Mouse (Mus musculus) kidney, postnatal 36 days (tissue): Measurements from ENCODE around the gene Smtn.

Source experiments
- DNase-seq, 2 experiments: peaks; one replicate each; pipeline ENCODE4 v3.0.0; 2021 to 2022; ENCODE audit warnings: mixed read lengths in 2 of 2

The Smtn gene

DNA sequence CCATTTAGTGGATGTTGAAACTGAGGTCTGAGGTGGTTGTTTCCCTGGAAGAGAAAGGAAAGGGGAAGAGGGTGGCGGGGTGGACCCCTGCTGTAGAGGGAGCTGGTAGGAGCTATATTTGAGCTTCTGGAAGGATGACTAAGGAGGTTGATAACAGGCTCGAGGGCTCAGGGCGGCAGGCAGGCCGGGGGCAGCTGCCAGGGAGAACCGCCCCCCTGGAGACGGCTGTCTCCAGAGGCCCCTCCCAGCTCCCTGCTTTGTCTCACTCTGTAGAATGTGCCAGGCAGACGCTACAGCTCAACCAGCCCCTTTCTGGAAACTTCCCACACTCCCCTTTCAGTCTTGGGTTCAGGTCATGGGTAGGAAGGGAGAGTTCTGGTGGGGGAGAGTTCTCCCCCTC lies 32.2 kb downstream of the Smtn start:
- DNase-seq, result no peak

DNA sequence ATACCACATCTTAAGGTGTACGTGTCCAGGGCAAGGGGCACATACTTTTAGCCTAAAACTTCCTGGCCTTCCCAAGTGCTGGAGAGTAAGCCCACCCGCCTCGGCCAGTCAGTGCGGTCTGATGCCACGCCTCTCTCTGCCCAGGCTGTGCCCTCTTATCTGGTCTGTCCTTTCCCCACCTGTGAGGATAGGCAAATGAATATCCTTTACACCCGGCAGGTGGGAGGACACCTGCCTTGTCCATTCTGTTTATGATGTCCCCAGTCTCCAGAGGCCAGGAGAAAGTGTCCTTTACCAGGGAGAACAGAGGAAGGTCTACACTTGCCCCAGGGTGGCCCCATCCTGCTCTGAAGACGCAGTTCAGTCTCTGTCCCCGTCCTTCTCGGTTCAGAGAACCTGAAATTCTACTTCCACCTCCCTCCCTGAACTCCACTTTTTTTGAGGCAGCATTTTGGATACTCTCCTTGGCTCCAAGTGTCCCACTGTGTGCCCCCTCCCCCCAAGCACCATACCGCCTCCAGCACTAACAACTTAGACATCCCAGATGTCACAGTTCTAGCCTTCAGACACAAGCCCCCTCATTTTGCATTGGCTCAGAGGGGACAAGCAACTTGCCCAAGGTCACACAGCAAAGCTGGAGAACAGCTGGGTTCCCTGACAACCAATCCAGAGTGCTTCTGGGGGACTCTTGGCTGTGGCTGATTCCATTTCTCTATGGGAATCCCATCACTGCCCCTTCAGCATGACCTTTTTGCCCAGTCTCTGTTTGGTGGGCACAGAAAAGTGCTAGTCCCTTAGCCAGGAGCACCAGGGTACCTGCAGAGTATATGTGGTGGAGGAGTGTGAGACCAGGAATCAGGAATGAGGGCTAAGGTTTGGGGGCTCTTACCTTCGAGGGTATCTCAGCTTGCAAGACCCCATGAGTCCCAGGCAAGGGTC lies 36.4 kb downstream of the Smtn start:
- DNase-seq, result no peak

DNA sequence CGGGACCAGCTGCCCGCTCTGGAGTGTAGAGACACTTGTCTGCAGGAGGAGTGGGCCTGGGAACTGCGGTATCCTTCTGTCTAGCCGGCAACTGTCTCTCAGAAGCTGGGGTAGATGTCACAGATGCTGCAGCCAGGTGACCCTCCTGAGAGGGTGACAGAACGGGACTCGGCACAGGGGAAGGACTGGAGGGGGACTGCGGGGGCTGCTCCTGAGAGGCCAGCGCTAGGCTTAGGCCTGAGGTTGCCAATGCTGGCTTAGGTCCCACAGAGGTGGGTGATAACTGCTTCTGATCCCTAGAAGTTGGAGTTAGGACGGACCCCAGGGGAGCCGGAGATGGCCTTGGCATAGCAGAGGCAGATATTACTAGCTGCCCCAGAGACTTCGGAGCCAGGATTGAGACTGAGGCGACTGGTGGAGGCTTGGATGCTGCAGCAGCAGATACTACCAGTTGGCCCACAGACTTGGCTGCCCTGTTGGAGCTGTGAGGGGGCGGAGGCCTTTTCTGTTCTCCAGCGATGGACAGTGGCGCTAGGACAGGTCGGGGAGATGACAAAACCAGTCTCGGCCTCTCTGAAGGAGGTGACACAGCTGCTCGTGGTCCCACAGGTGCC lies 37.8 kb downstream of the Smtn start:
- no peak for DNase-seq

DNA sequence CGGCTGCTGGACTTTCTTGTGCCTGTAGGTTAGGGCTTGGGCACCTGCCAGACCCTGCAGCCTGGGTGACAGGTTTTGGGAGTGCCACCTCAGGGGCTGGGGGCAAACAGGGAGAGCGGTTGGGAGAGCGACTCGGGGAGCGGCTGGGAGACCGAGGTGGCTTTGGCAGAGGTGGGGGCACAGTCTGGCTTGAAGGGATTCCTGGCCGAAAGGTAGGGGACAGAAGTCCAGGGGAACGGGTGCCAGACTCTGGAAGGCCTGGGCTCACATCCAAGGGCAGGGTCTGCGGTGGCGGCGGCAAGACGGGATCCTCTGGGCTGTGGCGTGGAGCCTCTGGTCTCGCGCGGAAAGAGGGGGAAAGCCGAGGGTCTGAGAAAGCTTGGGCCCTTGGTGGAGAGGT lies 38.4 kb downstream of the Smtn start:
- peak in 1 of 2 experiments; percentile 70 for DNase-seq

DNA sequence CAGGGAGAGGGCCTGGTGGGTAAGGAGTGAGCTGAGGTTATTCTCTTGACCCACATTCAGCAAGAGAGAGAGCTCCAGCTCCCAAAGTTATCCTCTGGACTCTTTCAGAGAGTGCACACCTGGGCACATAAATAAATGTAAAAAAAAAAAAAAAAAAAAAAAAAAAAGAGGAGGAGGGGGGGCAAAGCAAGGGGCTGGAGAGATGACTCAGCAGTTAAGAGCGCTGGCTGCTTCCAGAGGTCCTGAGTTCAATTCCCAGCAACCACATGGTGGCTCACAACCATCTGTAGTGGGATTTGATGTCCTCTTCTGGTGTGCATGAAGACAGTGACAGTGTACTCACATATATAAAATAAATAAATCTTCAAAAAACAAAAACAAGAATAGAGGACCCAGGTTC lies 43.1 kb downstream of the Smtn start:
- no peak for DNase-seq

DNA sequence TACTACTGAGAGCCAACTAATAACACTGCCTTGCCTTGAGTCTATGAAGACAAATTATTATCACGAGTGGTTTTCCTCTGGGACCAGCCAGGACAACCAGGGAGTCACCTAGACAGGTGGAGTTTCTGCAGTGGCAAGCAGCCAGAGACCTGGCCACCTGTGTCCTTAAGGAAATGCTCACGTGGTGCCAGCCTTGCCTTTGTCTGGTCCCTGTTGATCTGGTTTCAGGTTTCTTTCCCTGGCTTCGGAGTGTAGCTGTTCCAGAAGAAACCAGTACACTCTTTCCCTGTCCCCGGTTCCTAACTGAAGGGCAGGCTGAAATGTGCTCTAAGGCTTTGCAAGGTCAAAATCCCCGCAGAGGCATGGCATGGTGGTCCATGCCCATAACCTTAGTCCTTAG lies 43.7 kb downstream of the Smtn start:
- DNase-seq, result peak; percentile 70 to 76

DNA sequence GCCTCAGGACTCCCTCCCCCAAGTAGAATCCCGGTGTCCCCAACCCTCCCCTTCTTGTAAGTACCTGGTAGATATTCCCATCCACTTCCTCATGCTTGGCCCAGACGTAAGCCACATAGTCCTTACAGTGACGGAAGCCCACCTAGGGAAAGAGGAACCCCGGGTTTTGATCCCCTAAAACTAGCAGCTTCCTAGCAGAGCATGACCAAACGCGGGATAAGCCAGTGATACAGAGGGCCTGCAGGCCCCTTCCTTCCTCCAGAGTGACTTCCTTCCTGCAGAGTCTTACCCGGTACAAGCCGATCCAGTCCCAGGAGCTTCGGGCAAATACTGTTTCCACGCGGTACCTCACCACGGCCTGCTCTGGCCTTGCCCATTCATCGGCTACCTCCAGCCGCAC lies 44.9 kb downstream of the Smtn start:
- no peak for DNase-seq

DNA sequence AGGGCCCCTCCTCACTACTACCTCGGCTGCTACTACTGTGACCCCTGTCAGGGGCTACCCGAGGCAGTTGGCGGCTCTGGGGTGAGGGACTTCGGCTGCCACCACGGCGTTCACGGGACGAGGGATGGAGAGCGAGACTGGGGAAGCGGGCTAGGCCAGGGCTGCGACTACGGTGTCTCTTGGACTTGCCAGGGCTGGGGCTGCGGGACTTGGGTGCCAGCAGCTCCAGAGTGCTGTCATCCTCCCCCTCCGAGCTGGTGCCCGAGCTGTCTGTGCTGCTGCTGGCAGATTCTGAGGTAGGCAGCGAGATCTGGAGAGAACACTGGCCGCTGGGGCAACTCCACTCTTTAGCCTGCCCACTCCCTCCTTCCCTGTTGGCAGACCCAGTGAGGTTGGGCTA lies 45.6 kb downstream of the Smtn start:
- no peak for DNase-seq

DNA sequence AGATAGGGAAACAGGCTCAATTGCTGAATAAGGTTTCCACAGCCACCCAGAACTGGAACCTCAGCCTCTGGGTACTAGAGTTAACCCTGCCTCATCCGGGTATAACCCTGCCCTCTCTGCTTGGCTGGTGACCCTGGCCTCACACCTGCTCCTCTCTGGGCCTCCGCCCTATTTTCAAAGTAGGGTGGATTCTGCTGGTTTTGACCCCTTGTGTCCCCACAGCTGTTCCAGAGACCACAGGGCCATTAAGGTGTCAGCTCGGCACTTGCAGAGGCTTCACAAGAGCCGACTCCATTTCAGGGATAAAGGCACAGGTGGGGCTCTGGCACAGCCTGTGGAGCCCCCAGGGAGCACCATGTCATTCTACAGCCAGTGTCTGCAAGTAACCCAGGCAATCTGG lies 47.7 kb downstream of the Smtn start:
- no peak for DNase-seq

DNA sequence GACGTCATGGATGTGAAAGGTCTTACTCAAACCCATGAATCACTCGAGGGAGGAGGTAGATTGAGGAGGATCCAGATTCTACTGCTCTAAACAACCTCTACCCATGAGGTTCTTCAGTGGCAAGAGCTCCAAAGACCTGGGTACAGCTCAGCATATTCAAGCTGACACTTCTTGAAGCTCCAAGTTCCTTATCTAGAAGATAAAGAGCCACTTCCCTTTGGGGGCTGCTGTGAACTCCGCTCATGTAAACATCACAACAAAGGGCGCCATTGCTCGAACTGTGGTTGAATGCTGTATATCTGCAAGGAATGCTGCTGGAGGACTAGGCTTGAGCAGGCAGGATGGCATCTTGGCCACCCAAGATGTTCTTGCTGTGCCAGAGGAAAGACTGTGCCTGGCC lies 51.4 kb downstream of the Smtn start:
- DNase-seq, result no peak

DNA sequence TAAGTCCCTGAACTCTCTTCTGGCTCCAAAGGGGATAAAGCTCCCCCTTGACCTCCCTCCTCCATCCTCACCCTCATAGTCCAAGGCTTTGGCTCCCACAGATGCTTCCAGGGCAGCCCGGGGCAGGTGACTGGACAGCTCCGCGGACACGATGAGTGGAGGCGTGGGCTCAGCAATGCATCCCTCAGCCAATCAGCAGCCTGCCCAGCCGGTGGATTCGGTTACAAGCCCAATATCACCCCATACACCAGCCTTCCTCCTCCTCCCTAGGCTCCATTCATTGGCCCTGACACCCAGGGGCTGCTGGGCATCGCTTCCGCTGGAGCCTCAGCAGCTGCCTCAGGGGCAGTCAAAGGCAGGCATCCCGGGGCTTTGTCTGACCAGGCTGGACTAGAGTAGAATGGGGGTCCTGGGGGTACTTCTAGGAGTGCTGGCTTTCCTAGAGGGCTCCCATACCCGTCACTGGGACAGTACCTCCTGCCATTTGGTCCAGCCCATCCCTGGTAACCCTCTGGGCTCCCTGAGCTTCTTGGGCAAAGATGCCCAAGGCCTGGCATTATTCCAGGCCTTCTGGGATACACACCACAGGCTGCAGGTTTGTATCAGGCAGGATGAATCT lies 52.4 kb downstream of the Smtn start, which contains the start of gene Pla2g3:
Gene Pla2g3, plus strand, starts transcription at position 333 of the 619 bp plus-strand sequence.
- no peak for DNase-seq

DNA sequence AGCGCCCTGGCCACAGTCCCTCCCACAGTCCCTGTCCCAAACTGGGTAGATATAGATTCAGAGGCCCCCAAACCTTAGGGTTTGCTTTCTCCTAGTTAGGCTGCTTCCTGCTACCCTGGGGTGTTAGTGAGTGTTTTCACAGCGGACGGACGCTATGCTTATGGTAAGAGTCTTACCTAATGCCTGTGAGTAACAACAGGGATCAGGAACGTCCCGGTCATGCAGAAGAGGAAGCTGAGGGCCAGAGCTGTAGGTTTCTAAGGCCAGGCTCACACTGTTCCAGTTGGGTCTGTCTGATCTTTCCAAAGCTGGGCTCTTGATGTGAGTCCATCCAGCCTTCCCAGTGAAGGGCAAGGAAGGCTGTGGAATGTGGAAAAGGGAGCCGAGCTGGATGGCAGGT lies 54.1 kb downstream of the Smtn start:
- DNase-seq, result no peak

DNA sequence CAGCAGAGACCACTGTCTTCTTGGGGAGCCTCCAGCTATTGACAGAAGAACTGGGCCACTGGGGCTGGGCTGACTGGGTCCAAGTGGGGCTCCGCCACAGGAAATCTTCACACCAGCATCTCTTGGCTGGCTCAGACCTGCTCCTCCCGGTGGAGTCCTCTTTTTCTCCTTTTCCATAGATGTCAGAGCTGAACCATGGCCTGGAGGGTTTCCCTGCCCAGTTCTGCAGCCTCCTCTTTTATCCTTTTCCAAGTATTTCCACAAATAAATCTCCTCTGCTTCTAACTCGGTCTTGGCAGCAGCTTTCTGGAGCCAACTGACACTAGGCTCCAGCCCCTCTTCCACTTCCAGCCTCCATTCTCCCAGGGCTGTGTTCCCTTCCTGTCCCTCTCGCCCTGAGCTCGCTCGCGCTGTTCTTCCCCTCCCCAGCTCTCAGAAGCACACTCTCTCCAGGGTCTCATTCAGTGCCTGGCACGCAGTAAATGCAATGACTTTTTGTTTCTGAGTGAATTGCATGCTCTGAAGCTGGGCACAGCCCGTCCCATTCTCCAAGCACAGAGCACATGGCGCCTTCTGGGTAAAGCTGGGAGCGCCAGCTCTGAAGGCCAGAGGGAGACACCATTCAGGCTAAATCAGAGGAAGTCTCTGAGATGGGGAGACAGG lies 56.3 kb downstream of the Smtn start:
- no peak for DNase-seq

DNA sequence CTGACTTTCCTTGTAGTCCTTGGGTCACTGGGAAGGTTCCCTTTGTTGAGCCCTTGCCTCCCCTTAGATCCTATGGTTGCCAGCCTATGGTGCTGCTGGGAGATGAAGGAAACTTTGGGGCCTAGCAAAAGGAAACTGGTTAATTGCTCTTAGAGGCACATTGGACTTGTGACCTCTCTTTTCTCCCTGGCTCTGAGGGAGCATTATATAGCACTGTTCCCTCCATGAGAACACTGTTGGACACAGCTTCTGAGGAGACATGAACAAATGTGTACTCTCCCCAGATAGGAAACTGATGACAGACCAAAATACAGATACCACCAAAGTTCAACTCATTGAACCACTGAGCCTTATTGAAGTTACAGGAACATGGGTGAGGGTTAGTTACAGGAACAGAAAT lies 64.9 kb downstream of the Smtn start:
- no peak for DNase-seq

DNA sequence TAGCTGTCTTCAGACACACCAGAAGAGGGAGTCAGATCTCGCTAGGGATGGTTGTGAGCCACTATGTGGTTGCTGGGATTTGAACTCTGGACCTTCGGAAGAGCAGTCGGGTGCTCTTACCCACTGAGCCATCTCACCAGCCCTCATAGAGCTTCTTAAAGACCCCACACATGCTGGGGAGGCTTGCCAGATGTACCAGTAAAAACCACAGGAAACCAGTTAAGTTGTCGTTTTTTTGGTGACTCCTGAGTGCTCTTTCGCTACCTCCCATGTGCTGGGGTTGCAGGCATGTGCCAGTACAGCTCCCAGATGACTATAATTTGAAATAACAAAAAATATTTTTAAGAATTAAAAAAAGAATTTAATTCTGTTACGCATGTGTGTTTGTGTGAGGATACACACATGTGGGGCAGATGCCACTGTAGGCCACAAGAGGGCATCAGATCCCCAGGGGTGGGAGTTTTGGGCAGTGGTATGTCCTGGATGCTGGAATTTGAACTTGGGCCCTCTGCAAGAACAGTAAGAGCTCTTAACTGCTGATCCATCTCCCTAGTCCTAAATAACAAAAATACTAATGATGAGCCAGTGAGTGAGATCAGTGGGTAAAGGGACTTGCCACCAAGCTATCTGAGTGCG lies 65.8 kb downstream of the Smtn start:
- peak; percentile 46 to 76 for DNase-seq

DNA sequence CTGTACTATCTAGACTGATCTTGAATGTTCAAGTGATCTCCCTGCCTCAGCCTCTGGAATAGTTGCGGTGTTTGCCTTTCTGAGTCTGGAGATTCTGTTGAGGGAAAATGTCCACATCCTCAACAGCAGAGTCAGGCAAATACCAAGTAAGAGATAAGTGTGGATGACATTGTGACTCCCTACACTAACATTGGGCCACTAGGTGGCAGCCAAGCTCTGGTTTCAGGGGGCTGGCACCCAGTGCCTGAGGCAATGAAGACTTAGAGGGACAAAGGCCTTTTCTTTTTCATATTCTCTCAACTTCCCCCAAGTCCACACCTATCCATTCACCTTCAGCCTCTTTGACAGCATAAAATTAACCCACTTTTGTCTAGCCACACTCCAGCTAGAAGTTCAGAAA lies 67.9 kb downstream of the Smtn start:
- peak; percentile 84 to 95 for DNase-seq

DNA sequence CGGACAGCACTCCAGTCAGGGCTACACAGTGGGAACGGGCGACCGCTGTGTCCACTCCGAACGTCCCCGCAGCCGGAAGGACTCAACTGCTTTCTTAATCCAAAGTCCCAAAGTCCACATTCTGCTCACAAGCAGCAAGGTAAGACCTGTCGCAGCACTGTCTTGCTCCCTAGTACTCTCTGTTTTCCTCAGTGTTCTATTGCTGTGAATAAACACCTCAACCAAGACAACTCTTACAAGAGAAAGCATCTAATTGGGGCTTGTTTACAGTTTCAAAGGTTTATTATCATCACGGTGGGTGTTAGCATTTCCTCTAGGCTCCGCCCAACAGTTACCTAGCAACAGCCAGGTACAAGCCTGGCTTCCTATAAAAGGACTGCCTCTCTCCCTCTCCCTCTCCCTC lies 69.0 kb downstream of the Smtn start:
- peak; percentile 67 to 70 for DNase-seq
